Mouse (Mus musculus): ENCODE measurements around the gene Map2k6. TPM values are rescaled to one million over a fixed set of nuclear protein-coding genes. Genes with fewer than 3 reads are reported as not detected.
"Not testable (repeated sequence)": the region's sequence is repeated elsewhere in the genome, so short reads cannot be mapped to it uniquely, and the experiment has no call there.

Map2k6 gene
- total RNA-seq (2017), result 10.4 and 12.9 TPM in 2 replicates

GRCm38 (mm10) chr11:110398553-110399239, at the start of gene Map2k6:
Gene Map2k6 (plus strand): TSS chr11:110399122.
- ATAC-seq (ENCODE audit: extremely low read depth, insufficient number of reproducible peaks, low FRiP score, poor library complexity, severe bottlenecking), result peak; percentile 98

GRCm38 (mm10) chr11:110354261-110354660, 44.7 kb upstream of the Map2k6 start:
- no peak for ATAC-seq (ENCODE audit: extremely low read depth, insufficient number of reproducible peaks, low FRiP score, poor library complexity, severe bottlenecking)

GRCm38 (mm10) chr11:110355131-110355530, 43.8 kb upstream of the Map2k6 start:
- not testable (repeated sequence) for ATAC-seq (ENCODE audit: extremely low read depth, insufficient number of reproducible peaks, low FRiP score, poor library complexity, severe bottlenecking)

GRCm38 (mm10) chr11:110357756-110358551, 41.0 kb upstream of the Map2k6 start:
- ATAC-seq (ENCODE audit: extremely low read depth, insufficient number of reproducible peaks, low FRiP score, poor library complexity, severe bottlenecking), result no peak

GRCm38 (mm10) chr11:110365016-110365415, 33.9 kb upstream of the Map2k6 start:
- peak; percentile 85 for ATAC-seq (ENCODE audit: extremely low read depth, insufficient number of reproducible peaks, low FRiP score, poor library complexity, severe bottlenecking)

- ATAC-seq (ENCODE audit: extremely low read depth, insufficient number of reproducible peaks, low FRiP score, poor library complexity, severe bottlenecking), result no peak
Observed at GRCm38 (mm10) chr11:110366902-110367301, 32.0 kb upstream of the Map2k6 start.

GRCm38 (mm10) chr11:110367638-110368037, 31.3 kb upstream of the Map2k6 start:
- no peak for ATAC-seq (ENCODE audit: extremely low read depth, insufficient number of reproducible peaks, low FRiP score, poor library complexity, severe bottlenecking)

GRCm38 (mm10) chr11:110369312-110370019, 29.5 kb upstream of the Map2k6 start:
- ATAC-seq (ENCODE audit: extremely low read depth, insufficient number of reproducible peaks, low FRiP score, poor library complexity, severe bottlenecking), result peak; percentile 47; the same call in 1 of the 2 replicates

GRCm38 (mm10) chr11:110371827-110372226, 27.1 kb upstream of the Map2k6 start:
- ATAC-seq (ENCODE audit: extremely low read depth, insufficient number of reproducible peaks, low FRiP score, poor library complexity, severe bottlenecking), result no peak

- ATAC-seq (ENCODE audit: extremely low read depth, insufficient number of reproducible peaks, low FRiP score, poor library complexity, severe bottlenecking), result peak; percentile 75
Observed at GRCm38 (mm10) chr11:110372266-110372954, 26.5 kb upstream of the Map2k6 start.

GRCm38 (mm10) chr11:110374036-110374435, 24.9 kb upstream of the Map2k6 start:
- ATAC-seq (ENCODE audit: extremely low read depth, insufficient number of reproducible peaks, low FRiP score, poor library complexity, severe bottlenecking), result no peak

GRCm38 (mm10) chr11:110379661-110380309, 19.1 kb upstream of the Map2k6 start:
- ATAC-seq (ENCODE audit: extremely low read depth, insufficient number of reproducible peaks, low FRiP score, poor library complexity, severe bottlenecking), result peak; percentile 44; the same call in 1 of the 2 replicates

- ATAC-seq (ENCODE audit: extremely low read depth, insufficient number of reproducible peaks, low FRiP score, poor library complexity, severe bottlenecking), result peak; percentile 48; the same call in 1 of the 2 replicates
Observed at GRCm38 (mm10) chr11:110380310-110380668, 18.6 kb upstream of the Map2k6 start.

- ATAC-seq (ENCODE audit: extremely low read depth, insufficient number of reproducible peaks, low FRiP score, poor library complexity, severe bottlenecking), result no peak
Observed at GRCm38 (mm10) chr11:110385487-110385886, 13.4 kb upstream of the Map2k6 start.

- ATAC-seq (ENCODE audit: extremely low read depth, insufficient number of reproducible peaks, low FRiP score, poor library complexity, severe bottlenecking), result no peak
Observed at GRCm38 (mm10) chr11:110392763-110393162, 6.2 kb upstream of the Map2k6 start.

GRCm38 (mm10) chr11:110394788-110395452, 4.0 kb upstream of the Map2k6 start:
- no peak for ATAC-seq (ENCODE audit: extremely low read depth, insufficient number of reproducible peaks, low FRiP score, poor library complexity, severe bottlenecking)

GRCm38 (mm10) chr11:110396085-110396484, 2.8 kb upstream of the Map2k6 start:
- ATAC-seq (ENCODE audit: extremely low read depth, insufficient number of reproducible peaks, low FRiP score, poor library complexity, severe bottlenecking), result no peak

Measured in neutrophil, adult 5-6 weeks (primary cell).